Mouse (Mus musculus): Measurements from ENCODE around the gene Kcnb1.
"Not testable (repeated sequence)": the region's sequence is repeated elsewhere in the genome, so short reads cannot be mapped to it uniquely, and the experiment has no call there.

Kcnb1 gene

DNA sequence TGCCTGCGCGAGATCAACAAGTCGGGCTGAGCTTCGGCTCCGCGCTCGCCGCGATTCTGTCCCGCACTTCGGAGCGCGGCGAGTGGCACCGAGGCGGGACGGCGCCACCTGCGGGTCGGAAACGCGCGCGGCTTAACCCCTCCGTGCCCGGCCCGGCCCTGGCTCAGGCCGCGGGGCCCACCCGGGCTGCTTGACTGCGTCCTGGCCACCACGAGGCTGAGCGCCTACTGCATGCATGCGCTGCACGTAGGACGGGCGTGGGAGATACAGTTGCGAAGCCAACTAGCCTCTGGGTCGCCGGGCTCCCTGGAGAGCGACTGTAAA is at the start of gene Kcnb1:
Gene Kcnb1 (minus strand): TSS at position 80 of the 324 bp plus-strand sequence.
- peak; percentile 29 to 43 for DNase-seq

DNA sequence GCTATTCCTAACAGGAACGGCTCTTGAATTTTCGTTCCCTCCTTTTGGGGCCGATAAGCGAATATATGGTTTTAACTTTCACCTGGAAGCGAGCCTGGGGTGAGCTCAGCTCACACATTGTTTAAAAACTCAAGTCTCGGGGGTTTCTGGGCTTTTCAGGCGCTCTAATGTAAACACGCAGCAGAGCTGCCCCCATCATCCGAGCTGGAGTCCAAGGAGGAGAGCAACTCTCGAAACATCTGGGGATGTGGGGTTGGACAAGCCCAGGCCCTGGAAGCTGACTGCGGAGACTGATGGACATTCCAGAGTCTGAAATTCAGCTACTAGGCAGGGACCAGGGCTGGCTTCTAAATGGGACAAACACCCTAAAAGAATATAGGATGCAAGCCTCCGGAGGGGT is 49.3 kb upstream of the Kcnb1 start:
- DNase-seq = no peak

DNA sequence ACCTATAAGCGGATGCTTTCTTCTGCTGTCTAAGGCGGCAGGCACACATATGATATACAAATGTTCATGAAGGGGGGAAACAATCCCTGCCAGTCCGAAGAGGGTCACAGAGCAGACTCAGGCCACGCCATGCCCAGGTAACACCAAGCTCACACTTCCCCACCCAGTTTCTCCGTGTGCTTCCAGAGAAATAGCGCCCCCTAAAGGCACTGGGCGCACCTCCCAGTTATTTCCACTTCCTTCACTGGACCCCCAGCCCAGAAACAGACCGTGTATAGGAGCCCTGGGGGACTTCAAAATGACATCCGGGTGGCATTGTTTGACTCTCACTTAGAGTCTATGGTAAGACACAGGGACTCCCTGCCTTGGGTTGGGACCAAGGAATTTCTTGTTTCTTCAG is 47.3 kb upstream of the Kcnb1 start:
- DNase-seq = no peak

DNA sequence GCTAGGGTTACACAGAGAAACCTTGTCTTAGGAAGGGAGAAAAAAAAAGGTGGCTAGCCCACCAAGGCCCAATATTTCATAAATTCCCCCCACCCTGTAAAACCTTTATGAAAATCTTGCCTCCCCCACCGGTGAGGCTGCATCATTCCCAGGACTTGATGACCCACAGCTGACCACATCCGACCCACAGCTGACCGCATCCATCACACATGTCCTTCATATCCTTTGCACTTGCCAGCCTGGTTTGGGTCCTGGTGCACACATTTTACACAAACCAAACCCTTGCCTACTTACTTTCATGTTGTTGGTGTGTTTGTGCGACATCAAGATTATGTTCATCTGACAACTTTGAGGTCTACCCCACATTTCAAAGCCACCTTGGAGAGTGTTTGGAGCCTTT is 46.2 kb upstream of the Kcnb1 start:
- no peak for DNase-seq

DNA sequence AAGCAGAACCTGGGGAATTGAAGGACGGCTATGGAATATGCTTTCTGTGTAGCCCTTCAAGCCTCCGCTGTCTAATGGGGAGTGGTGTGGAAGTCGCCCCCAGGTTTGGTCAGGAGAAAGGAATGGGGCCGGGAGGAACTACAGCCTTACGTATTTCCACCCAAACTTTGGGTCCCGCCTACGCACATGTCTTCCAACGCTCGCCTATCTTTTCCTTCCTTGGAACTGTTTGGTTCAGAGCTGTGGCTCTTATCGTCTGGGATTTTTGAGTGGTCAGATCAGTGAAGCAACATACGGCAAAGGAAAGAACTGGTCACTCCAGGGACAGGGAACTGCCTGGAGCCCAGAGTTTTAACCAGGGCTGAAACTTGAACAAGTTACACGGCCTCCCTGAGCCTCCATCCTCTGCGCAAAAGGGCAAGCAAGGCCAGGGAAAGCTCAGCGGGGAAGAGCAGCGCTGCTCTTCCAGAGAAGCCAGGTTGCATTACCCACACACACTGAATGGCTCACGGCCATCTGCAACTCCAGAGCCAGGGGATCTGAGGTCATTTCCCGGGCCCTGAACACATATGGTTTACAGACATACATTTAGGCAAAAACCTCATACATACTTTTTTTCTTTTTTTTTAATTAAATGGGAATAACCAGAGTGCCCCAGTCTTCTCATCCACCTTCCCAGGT is 45.5 kb upstream of the Kcnb1 start:
- DNase-seq = no peak

DNA sequence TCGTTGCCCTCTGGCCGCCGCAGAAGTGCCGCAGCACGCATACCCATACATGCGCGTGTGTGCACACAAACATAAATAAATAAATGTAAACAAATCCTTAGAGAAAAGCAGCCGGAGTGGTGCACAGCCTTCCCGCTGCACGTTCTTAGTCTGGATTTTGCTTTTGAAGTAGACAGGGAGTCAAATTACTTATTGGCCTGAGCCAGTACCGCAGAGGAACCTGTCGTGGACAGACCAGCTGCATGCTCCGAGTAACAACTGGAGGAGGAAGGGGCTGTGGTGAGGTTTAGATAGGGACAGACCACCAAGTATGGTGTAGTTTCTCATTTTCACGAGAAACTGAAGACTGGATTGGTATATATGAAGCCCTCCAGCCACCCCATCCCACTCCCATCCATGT is 43.8 kb upstream of the Kcnb1 start:
- no peak for DNase-seq

DNA sequence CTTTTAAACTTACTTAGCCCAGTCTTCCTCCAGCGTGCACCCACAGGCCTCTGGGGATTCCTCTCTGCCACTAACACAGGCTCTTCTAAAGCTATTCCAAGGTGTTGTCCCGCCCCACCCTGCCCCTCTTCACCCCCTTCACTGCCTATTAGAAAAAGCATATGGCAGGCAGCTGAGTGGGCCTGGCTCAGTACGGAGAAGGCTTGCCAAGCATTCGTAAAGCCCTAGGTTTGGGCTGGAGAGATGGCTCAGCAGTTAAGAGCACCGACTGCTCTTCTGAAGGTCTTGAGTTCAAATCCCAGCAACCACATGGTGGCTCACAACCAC is 43.0 kb upstream of the Kcnb1 start:
- DNase-seq = no peak

DNA sequence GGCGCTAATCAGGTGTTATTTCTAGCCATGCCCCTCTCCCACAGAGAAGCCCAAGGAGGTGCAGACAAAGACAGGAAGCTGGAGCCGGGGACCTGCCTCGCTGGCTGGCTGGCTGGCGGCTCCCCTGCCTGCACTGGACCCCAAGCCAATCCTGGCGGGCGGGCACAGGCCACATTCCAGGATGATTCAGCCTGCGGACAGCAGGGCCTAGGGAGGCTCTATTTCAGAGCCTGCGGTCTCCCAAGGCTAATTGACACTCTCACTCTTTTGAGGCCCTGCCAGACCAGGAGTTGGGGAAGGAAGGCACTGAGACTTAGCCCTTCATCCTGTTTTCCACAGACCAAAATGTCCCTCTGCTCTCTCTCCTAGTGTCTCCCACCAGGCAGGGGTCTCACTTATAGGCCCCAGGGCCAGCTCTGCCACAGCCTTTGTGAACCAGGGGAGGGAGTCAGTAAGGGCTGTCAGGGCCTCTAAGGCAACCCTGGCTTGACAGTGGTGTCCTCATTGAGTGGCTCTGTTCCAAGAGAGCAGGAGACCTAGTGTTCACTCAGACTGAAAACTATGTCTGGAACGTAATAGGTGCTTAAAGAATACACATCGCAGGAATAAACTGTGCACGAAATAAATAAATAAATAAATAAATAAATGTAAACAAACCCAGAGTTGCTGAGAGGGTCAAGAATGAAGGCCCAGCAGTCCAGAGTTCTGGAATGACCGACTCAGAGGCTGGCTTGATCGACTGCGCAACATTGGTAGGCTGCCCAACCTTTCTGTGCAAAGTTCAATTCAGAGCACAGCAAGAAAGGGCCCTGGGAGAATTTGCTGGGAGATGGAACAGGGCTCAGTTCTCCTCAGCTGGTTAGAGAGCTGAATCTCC is 42.4 kb upstream of the Kcnb1 start:
- no peak for DNase-seq

DNA sequence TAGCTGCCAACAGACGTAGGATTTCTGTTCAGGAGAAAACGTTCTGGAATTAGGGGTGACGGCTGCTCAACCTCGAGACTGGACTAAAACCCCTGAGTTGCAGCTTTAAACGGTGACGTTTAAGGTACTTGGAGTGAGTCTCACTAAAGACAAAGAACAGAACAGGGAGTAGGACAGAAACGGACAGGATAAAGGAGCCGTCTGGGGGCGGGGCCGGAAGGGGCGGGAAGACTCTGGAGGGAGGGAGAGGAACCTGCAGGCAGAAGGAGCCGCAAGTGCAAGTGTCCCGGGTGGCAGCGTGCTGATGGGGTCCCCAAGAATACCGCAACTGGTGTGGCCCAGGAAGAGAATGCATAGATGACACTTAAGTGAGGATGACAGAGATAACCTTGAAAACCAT is 40.6 kb upstream of the Kcnb1 start:
- peak in 1 of 2 experiments; percentile 17 for DNase-seq

DNA sequence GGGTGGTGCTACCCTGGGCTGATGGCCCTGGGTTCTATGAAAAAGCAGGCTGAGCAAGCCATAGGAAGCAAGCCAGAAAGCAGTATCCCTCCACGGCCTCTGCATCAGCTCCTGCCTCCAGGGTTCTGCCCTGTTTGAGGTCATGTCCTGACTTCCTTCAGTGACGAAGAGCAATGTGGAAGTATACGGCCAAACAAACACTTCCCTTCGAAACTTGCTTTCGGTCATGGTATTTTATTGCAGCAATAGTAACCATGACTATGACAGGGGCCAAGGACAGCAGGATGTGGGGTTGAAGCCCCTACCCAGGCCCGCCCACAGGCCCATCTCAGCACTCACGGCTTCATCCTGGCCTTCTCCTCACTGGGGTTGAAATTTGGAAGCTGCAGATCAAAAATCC is 35.0 kb upstream of the Kcnb1 start:
- DNase-seq = no peak

DNA sequence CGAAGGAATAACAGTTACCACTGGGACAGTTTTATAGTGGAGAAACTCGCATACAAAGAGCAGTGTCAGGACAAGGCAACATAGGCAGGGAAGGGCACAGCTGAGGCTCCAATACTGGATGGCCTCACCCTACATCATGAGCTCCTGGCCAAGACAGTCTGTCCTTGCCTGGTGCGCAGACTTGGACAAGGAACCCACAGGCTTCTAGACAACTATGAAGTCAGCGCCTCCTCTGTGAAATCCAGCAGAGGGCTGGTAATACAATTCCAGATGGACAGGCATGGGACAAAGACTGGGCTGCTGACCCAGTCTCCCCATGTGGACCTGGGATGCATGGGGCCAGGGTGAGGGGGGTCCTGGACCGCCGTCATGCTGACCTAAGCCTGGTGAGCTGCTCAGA is 34.2 kb upstream of the Kcnb1 start:
- DNase-seq = no peak

DNA sequence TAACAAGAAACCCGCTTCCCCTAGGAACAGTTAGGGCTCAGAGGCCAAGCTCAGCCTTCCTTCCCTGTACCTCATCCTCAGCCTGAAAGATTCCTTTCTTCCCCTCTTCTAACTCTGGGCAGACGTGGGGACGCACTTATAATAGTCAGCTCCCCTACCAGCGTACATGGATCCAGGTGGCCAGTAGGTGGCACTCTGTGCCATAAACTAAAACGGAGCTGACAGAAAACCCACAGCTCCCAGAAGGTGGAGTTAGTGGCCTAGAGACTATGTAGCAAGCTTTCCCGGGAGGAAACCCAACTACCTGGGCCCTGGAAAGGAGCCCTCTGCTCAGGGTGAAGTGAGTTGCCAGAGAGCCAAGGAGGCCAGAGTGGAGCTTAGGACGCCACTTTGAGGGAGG is 32.2 kb upstream of the Kcnb1 start:
- DNase-seq = peak; percentile 48 to 55

DNA sequence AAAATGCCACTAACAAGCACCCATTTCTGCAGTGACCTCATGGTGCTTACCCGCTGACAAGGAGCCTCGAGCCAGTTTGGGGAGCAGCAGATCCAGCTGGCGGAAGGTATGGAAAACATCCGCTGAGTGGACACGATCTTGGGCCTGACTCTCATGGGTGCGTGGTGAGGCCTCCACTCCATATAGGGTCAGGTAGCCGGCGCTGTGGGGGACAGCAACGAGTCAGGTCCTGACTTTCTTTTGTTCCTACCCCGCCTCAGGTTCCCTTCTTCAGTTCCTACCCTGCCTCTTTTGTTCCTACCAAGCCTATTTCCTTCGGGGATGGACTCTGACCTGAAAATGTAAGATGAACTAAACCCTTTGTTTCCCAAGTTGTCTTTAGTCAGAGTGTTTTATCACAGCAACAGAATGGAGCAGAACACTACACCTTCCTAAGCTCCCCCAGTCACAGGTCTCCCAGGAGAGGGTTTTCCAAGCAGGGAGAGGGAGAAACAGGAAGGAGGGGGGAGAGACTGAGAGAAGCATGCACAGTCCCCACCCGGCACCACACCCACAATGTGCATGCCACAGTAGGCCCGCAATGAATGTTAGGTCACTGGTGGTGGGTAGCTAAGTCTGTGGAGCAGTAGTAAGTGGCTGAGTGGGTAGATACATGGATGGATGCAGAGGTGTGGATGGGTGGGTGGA is 31.3 kb upstream of the Kcnb1 start:
- no peak for DNase-seq

DNA sequence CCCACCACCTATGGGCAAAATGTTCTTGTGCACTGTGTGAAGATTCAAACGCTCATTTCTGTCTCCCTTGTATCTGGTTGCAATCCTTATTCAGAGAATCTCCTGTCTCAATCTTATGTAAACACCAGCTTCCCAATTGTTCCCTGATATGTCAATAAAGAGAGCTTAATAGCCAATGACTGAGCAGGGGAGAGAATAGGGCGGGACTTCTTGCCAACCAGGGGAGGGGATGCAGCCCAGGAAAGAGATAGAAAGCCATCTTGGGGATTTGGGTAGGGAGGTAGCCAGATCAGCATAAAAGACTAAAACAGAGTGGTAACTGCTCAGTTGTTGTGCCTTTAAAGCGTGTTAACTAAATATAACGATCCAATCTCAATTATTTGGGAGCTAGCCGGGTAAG is 30.8 kb upstream of the Kcnb1 start:
- DNase-seq = no peak

DNA sequence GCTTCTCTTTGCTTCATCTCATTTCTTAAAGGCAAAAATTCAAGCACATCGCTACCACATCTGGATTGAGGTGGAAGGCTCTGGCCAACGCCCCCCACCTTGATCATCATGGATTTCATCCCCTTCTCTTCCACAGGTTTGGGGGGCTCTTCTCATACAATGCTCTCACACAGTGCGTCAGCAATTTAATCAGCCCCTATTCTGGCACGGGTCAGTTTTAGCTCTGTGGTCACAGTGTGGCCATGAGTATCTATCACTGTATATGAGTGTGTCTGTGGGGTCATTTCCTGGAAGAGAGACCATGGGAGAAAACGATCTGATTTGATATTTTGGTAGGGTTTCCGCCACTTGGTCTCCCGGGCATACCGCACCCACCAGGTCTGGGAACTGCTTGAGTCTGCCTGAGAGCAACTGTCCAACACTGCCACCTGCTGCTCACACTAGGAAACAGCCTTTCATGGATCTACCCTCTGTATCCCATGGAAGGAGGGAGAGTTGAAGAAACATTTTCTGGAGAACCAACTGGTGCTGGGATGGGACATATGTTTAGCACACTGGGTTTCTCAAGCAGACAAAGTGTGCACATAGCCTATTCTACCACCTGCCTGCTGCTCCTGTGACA is 29.3 kb upstream of the Kcnb1 start:
- DNase-seq = peak; percentile 58 to 68

DNA sequence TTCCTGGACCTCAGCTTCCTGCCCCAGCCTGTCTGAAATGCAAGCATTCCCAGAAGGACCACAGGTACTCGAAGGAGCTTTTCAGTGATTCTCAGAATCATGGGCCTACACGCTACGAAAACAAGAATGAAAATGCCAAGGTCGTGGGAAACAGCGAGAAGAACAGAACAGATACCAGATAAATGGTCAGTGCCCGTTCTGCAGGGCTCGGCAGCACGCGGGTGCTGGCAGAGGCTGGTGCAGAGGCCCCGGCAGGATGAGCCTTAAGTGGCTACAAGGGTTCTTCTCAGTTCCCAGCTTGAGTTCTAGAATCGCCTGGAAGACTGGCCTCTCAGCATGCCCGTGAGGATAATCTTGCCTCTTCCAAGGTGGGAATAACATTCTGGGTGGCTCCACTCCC is 23.7 kb upstream of the Kcnb1 start:
- DNase-seq = no peak

DNA sequence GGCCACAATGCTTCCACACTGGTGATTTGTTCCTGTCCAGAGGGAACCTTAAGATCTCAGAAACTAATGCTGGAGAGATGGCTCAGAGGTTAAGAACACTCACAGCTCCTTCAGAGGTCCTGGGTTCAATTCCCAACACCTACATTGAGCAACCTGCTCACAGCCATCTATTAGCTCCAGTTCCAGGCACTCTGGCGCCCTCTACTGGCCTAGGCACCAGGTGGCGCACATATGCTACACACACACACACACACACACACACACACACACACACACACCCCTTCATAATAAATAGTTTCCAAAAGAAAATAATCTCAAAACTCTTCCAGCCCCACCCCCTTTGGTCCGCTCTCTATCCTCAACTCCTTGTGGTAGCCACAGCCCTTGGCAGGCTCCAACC is 23.1 kb upstream of the Kcnb1 start:
- no peak for DNase-seq

DNA sequence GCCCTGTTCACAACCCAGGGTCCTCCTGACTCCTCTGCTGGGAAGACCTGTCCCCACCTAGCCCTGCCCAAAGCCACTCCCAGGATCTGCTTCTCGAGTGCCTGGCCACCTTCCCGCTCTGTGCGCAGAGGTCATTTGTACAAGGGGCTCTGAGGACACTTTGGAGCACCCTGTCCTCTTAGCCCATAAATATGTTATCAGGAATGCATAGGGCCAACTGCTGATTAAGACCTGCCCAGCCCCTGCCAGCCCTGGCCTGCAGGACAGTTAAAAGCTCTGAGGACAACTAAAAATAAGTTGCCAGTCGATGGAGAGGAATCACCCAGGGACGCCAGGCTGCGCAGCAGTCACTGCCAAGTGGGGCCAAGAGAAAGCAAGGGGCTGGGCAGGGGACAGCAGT is 22.6 kb upstream of the Kcnb1 start:
- DNase-seq = no peak

DNA sequence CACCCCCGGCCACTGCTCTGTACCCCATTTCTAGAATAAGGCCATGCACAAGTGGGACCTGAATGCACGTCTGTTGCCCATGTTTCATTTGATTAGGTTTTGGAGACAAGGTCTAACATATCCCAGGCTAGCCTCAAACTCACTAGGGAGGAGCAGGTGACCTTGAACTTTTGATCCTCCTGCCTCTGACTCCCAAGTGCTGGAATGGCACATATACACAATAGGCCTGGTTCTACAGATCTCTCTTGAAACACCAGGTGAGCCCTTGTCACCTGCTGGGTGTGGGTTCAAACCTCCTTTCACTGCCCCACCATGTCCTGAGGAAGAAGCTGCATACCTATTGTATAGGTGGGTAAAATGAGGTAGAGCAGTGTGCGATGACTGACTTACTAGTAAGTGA is 22.1 kb upstream of the Kcnb1 start:
- no peak for DNase-seq

DNA sequence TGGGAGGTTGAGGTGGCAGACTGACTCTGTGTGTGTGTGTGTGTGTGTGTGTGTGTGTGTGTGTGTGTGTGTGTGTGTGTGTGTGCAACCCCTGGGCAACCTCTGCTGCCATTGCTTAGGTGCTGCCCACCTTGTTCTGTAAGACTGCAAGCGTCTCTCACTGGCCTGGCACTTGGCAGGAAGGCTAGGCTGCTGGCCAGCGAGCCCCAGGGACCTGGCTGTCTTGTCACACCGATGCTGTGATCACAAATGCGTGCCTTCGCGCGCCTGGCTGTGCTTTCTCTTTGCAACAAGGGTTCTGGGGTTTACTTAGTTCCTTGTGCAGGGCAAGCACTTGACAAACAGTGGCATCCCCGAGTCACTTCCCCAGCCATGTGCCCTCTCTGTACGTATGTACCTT is 19.9 kb upstream of the Kcnb1 start:
- no peak for DNase-seq

DNA sequence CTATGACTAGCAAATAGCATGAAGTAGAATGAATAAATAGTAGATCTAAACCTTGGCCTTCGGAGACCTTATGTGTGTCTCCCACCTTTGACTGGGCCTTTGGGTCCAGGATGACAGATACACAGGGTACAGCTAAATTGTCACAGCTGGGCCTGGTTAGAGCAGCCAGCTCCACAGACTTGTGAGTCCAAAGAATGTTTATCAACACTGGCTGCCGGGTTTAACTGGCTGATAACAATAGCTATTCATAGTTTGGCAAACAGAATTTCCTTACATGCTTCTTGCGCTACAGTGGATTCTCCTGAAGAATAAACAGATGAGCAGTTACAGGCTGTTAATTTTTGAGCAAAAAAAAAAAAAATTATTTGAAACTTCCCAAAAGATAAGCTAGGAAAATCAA is 19.0 kb upstream of the Kcnb1 start:
- DNase-seq = no peak

DNA sequence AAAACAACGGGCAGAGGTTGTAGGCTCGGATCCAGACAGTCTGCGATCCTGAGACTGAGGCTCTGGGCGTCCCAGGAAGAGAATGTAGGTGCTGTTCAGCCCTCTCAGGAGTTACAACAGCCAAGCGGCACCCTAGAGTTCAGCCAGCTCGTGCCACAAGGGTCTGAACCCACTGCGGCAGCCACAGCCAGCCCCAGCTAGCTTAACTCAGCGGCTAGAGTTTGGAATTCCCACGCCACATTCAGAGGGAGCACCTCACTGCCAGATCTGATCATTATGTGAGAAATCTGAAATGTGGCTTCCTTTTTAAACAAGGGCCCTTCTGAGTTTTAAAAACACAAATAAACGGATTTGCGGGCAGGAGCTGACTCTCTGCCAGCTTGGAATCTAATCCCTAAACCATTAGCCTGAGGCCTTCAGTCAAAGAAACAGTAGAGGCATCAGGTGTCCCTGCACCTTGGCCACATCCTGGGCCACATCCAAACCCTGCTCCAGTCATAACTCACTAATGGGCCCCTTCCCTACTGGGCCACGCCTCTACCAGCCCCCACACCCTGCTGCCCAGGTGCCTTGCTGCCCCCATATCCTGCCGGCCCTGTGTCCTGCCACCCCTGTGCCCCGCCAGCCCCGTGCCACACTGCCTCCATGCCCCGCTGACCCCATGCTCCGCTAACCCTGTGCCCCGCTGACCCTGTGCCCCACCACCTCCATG is 16.1 kb upstream of the Kcnb1 start:
- no peak for DNase-seq

DNA sequence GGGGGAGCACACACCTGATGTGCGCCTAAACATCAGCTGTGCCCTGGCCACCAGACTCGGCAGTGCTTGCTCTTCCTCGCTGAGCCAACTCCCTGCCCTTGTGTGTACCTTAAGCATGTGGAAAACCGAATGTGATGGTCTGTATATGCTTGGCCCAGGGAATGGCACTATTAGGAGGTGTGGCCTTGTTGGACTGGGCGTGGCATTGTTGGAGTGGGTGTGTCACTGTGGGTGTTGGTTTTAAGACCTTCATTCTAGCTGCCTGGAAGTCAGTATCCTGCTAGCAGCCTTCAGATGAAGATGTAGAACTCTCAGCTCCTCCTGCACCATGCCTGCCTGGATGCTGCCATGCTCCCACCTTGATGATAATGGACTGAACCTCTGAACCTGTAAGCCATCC is 14.7 kb upstream of the Kcnb1 start:
- not testable (repeated sequence) for DNase-seq

Data from thymus, postnatal 36 days (tissue).